Comparison of ENCODE assay signal across 21 mouse cellular contexts in the genomic region with DNA sequence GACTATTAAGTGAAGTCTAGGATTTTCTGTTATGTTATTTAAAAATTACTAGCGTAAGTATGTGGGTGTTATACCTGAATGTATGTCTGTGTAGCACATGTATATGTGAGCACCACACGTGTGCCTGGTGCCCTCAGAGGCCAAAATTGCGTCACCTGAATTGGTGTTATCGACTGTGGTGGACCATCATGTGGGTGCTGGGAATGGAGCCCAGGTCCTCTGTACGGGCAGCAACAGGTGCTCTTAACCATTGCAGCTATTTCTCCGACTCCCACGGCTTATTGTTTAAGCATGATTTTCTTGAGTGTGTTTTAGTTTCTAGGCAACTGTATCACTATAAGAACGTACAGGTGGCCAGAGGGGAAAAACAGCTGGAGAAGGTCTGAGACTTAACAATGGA.
"Had no signal": no experiment of that assay in that cellular context is flagged by ENCODE, and none has a peak within 500 bp of the region (broad histone marks: within the 10 kb centered on the region; RNA-seq: fewer than 3 reads in every experiment).

No protein-coding gene starts in this region.

- DNase-seq: liver, postnatal 0 days; lung, adult 2 months; lung, postnatal 14 days; lung, postnatal 36 days; retina, postnatal 1 day; right cerebral cortex, adult 18-20 months; right cerebral cortex, postnatal 25 days; right cerebral cortex, postnatal 4 days; spleen, adult 18-20 months; thymus, adult 18-20 months; thymus, postnatal 14 days; thymus, postnatal 36 days had no signal

- H3K4me2 ChIP-seq: lung, embryonic 15.5 days; midbrain, embryonic 11.5 days; midbrain, embryonic 13.5 days; midbrain, embryonic 15.5 days; neural tube, embryonic 13.5 days; neural tube, embryonic 15.5 days had no signal

- H3K4me3 ChIP-seq: lung, embryonic 15.5 days; megakaryocyte, embryonic 14.5 days; midbrain, embryonic 13.5 days; midbrain, embryonic 15.5 days; neural tube, embryonic 13.5 days; neural tube, embryonic 15.5 days had no signal

- H3K9ac ChIP-seq: liver, postnatal 0 days; lung, embryonic 15.5 days; midbrain, embryonic 13.5 days; midbrain, embryonic 15.5 days; neural tube, embryonic 13.5 days; neural tube, embryonic 15.5 days had no signal

- ATAC-seq: liver, postnatal 0 days; lung, postnatal 0 days; midbrain, embryonic 13.5 days; midbrain, embryonic 15.5 days had no signal

- H3K4me1 ChIP-seq: lung, embryonic 15.5 days; midbrain, embryonic 13.5 days; midbrain, embryonic 15.5 days; neural tube, embryonic 13.5 days; neural tube, embryonic 15.5 days had no signal

- H3K27ac ChIP-seq: lung, embryonic 15.5 days; macrophage; midbrain, embryonic 13.5 days; midbrain, embryonic 15.5 days; neural tube, embryonic 13.5 days; neural tube, embryonic 15.5 days had no signal

- H3K27me3 ChIP-seq: lung, embryonic 15.5 days; megakaryocyte, embryonic 14.5 days; midbrain, embryonic 13.5 days; midbrain, embryonic 15.5 days; neural tube, embryonic 13.5 days; neural tube, embryonic 15.5 days had no signal

- H3K9me3 ChIP-seq: lung, embryonic 15.5 days; megakaryocyte, embryonic 14.5 days; midbrain, embryonic 13.5 days; midbrain, embryonic 15.5 days; neural tube, embryonic 13.5 days; neural tube, embryonic 15.5 days had no signal
